Mouse (Mus musculus) spleen, postnatal 4 days (tissue): ENCODE results near the gene Snrpc.

ENCODE experiments used
- DNase-seq, 2 experiments: peaks; one replicate each; pipeline ENCODE4 v3.0.0; 2022; ENCODE audit warnings: low spot score in 2 of 2

The Snrpc gene

GRCm38 (mm10) chr17:27819521-27819970 lies 18.4 kb upstream of the Snrpc start:
- DNase-seq: peak; percentile 47 to 73

- DNase-seq: peak; percentile 68 to 86
Observed at GRCm38 (mm10) chr17:27819971-27820567, 17.9 kb upstream of the Snrpc start.

- DNase-seq: peak; percentile 98 to 99
Observed at GRCm38 (mm10) chr17:27820568-27821406, 17.2 kb upstream of the Snrpc start, which contains the start of gene D17Wsu92e. TSS of gene D17Wsu92e (minus strand) at chr17:27820648.

GRCm38 (mm10) chr17:27821407-27822338 lies 16.3 kb upstream of the Snrpc start:
- DNase-seq: peak; percentile 75 to 85

- no peak for DNase-seq
Observed at GRCm38 (mm10) chr17:27823142-27823905, 14.6 kb upstream of the Snrpc start.

GRCm38 (mm10) chr17:27824941-27825340 lies 13.0 kb upstream of the Snrpc start:
- DNase-seq: peak in 1 of 2 experiments; percentile 31

GRCm38 (mm10) chr17:27825539-27825938 lies 12.4 kb upstream of the Snrpc start:
- DNase-seq: no peak

GRCm38 (mm10) chr17:27825984-27826905 lies 11.7 kb upstream of the Snrpc start:
- DNase-seq: peak; percentile 85 to 87

GRCm38 (mm10) chr17:27826908-27827383 lies 11.0 kb upstream of the Snrpc start:
- peak in 1 of 2 experiments; percentile 29 for DNase-seq

- no peak for DNase-seq
Observed at GRCm38 (mm10) chr17:27827511-27827910, 10.4 kb upstream of the Snrpc start.

- peak; percentile 32 to 71 for DNase-seq
Observed at GRCm38 (mm10) chr17:27830411-27830810, 7.5 kb upstream of the Snrpc start.

- peak; percentile 87 to 93 for DNase-seq
Observed at GRCm38 (mm10) chr17:27839469-27840252, 1.7 kb downstream of the Snrpc start.

GRCm38 (mm10) chr17:27848351-27848750 lies 10.4 kb downstream of the Snrpc start:
- DNase-seq: no peak

GRCm38 (mm10) chr17:27851076-27851475 lies 13.1 kb downstream of the Snrpc start:
- DNase-seq: no peak

GRCm38 (mm10) chr17:27856265-27856797 lies 18.4 kb downstream of the Snrpc start, which contains the start of gene Uhrf1bp1:
TSS of gene Uhrf1bp1 (plus strand) at chr17:27856441.
- DNase-seq: peak; percentile 84 to 94

GRCm38 (mm10) chr17:27856798-27857648 lies 19.1 kb downstream of the Snrpc start:
- peak; percentile 61 to 84 for DNase-seq

GRCm38 (mm10) chr17:27857649-27858475 lies 19.9 kb downstream of the Snrpc start:
- peak in 1 of 2 experiments; percentile 43 for DNase-seq
